Mouse (Mus musculus) testis, adult 10 weeks (tissue): ENCODE data around the gene Supt6. TPM values are rescaled to one million over a fixed set of nuclear protein-coding genes. Genes with fewer than 3 reads are reported as not detected.

ENCODE experiments used
- polyA plus RNA-seq: library from polyadenylated mRNA; stranded (reverse); fragments of 350-450 nt; fragmentation: Illumina TruSeq; extraction: RNeasy Lipid Tissue Mini Kit (QIAGEN cat#74804); gene quantifications from one replicate; pipeline ENCODE4 v1.2.3, GENCODE M21; 2014; ENCODE audit warnings: low read depth, low replicate concordance

The Supt6 gene
- 19.5 TPM for polyA plus RNA-seq

DNA sequence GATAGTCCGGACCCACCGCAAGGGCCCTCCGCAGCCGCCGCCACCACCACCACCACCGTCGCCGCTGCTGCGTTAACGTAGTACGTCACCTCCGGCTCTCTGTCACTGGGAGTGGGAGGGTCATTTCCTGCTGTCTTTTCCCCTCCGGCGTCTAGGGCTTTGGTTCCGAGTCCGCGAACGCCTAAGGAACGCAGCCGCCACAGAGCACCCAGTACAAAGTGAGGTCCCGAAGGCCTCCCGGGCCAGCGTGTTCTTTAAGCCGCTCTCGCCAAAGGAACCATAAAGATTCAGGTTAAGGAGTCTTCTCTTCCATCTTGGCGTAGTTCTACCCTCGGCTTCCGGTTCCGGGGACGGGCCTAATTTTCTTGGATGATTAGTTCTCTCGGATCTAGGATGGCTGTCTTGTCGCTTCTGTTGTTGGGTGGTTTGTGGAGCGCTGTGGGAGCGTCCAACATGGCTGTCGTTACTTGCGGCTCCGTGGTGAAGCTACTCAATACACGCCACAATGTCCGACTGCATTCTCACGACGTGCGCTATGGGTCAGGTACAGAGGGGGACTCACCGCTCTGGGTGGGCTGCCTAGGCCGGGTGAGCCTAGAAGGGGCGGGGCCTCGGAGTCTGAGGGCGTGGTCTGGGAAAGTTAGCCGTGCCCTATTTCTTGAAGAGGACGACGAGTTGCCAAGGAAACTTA, at the start of gene Supt6, which contains the start of gene Sdf2:
Supt6 (minus strand) TSS at position 361 of the 691 bp plus-strand sequence.
Sdf2 (plus strand) TSS at position 120 of the 691 bp plus-strand sequence.

GRCm38 (mm10) chr11:78290654-78291053, 44.9 kb upstream of the Supt6 start, which contains the start of gene BC030499:
Gene BC030499 (plus strand): TSS chr11:78290841.

DNA sequence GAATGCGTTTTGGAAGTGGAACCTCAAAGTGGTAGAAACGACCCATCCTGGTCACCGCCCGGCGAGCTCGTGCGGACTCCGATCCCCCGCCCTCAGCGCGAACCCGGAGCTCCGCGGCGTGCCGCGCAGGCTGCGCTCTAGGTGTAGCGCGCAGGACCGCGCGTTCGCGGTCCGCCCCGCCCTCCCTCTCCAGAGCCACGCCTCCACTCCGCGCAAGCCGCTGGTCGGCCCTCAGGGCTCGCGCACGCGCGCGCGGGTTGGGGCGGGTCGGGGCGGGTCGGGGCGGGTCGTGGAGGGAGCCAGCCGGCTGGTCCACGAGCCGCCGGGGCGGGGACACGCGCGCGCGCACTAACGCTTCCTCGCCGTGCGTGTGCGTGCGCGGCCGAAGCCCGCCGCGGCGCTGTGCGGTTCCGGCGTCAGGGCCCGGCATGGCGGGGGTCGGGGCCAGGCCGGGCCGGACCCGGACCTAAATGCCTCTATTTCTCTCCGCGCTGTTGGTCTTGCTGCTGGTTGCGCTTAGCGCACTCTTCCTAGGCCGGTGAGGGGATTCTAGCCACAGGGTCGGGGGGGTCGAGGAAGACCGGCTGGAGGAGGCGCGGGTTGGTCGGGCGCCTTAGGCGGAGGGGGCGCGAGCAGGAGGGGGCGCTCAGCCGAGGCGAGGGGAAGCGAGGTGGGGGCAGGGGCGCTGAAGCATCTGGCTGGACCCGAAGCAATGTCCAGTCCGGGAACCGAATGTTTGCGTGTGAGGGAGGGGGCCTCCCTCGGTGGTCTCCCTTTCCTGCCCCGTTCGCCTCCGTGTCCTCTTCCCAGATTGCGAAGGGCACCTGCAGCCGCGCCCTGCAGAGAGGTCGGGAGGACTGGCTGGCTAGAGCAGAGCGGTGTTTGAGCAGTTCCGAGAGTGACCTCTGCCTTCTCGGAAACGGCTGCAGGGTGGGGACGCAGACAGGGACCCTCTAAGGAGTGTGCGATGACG, 15.9 kb upstream of the Supt6 start, which contains the start of gene 2610507B11Rik:
2610507B11Rik (plus strand) TSS at position 373 of the 973 bp plus-strand sequence.

DNA sequence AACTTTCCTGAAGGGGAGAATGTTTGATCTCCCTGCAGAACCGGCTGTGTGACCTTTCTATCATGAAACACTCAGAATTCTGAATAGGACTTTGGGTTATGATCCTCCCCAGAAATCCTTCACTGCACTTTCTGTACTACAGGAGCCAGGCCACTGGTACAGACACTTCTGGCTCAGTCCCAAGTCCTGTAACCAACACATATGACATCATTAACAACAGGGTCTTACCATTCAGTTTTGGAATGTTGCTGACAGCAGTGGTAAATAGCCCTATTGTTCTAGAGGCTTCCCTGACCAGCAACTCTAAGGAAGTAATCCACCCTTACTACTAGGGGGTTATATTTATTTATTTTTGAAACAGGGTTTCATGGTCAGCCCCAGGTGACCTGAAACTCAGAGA, 52.7 kb downstream of the Supt6 start, which contains the start of gene Proca1:
Proca1 (plus strand) TSS at position 280 of the 400 bp plus-strand sequence.

GRCm38 (mm10) chr11:78188331-78189233, 57.2 kb downstream of the Supt6 start, which contains the start of gene Rab34:
Gene Rab34 (plus strand): TSS chr11:78188430.

GRCm38 (mm10) chr11:78182961-78183844, 62.6 kb downstream of the Supt6 start, which contains the start of gene Rpl23a:
Gene Rpl23a (minus strand): TSS chr11:78183584.

GRCm38 (mm10) chr11:78176402-78176862, 69.4 kb downstream of the Supt6 start, which contains the start of the genes Nek8 and Tlcd1:
Gene Nek8 (minus strand): TSS chr11:78176675.
Gene Tlcd1 (plus strand): TSS chr11:78176711.

DNA sequence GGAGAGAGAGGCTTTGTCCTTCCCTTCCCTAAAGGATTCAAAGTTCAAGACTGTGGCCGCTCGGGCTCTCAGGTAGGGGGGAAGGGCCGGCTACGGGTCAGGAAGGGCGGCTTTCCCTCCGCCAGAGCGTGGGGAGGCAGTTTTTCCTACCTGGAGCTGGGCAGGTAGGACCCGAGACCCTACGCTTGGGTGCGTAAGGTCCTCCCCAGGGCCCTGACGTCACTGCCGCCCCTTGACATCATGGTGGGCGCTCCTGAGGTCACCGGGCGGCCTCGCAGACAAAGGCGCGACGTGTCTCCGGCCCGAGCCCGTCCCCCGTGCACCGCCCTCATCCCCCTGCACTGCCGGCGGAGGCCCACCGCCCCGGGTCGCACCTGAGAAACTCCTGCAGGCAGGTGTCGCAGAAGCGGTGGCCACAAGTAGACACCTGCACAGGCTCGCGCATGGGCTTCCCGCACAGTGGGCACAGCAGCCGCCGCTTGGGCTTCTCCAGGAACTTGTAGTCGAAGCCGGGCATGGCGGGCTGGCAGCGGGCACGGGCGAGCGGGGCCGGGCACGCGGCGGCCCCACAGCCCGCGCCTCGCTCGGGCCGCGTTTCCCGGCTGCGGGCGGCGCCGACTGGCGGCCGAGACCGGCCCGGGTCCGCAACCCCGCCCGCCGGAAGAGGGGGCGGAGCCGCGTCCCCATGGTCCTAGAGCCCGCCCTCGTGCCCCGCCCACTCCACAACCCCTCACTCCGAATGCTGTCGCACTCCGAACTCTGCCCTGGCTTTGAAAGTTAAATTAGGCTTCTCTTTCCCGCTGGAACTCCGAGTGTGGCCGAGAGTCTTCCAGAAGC, 80.6 kb downstream of the Supt6 start, which contains the start of gene Traf4:
Traf4 (minus strand) TSS at position 666 of the 837 bp plus-strand sequence.

Other genes with a start within 250 kb of the Supt6 start
- 3.7 TPM for gene Dhrs13, start 213.7 kb downstream of the Supt6 start, polyA plus RNA-seq
- 3.7 TPM for gene Flot2, start 208.1 kb downstream of the Supt6 start, polyA plus RNA-seq
- 4.5 TPM for gene Eral1, start 165.6 kb downstream of the Supt6 start, polyA plus RNA-seq
- gene Fam222b, start 151.3 kb downstream of the Supt6 start, polyA plus RNA-seq: 4.6 TPM
- 0.08 TPM for gene Traf4, start 80.4 kb downstream of the Supt6 start, polyA plus RNA-seq
- gene Nek8, start 69.3 kb downstream of the Supt6 start, polyA plus RNA-seq: 5.8 TPM
- gene Tlcd1, start 69.3 kb downstream of the Supt6 start, polyA plus RNA-seq: 44.7 TPM
- gene Rpl23a, start 62.4 kb downstream of the Supt6 start, polyA plus RNA-seq: 243 TPM
- 2.0 TPM for gene Rab34, start 57.6 kb downstream of the Supt6 start, polyA plus RNA-seq
- gene Proca1, start 52.6 kb downstream of the Supt6 start, polyA plus RNA-seq: 338 TPM
- gene Sdf2, start 241 bp downstream of the Supt6 start, polyA plus RNA-seq: 11.0 TPM
- 126 TPM for gene 2610507B11Rik, start 15.8 kb upstream of the Supt6 start, polyA plus RNA-seq
- 0.46 TPM for gene BC030499, start 44.9 kb upstream of the Supt6 start, polyA plus RNA-seq
- 48.0 TPM for gene Spag5, start 55.5 kb upstream of the Supt6 start, polyA plus RNA-seq
- gene Aldoc, start 77.0 kb upstream of the Supt6 start, polyA plus RNA-seq: 4.2 TPM
- gene Pigs, start 82.4 kb upstream of the Supt6 start, polyA plus RNA-seq: 3.7 TPM
- 9.2 TPM for gene Unc119, start 97.5 kb upstream of the Supt6 start, polyA plus RNA-seq
- not detected for gene Foxn1, start 140.6 kb upstream of the Supt6 start, polyA plus RNA-seq
- gene Slc13a2, start 176.2 kb upstream of the Supt6 start, polyA plus RNA-seq: 0.41 TPM
- gene Slc46a1, start 219.7 kb upstream of the Supt6 start, polyA plus RNA-seq: 0.31 TPM